Mouse (Mus musculus): ENCODE measurements around the gene Rhox2f.
"Not testable (repeated sequence)": the region's sequence is repeated elsewhere in the genome, so short reads cannot be mapped to it uniquely, and the experiment has no call there.

Rhox2f gene

DNA sequence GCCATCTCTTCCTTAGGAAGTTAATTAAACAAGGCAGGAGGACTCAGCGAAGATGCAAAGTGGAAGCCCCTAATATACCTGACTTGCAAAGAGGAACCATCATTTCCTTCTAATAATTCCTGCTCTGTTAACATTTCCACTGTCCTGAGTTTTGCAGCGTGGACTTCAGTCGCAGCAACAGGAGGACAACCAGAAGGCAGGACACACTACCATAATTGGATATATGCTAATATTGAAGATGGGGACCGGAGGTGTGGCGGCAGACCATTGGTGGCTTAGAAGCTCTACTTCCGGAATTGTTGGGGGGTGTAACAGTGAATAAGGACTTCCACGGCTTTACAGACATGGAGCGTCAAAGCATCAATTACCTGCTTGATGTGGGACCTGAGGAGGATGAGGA lies at the start of gene Rhox2f:
Gene Rhox2f (plus strand): TSS at position 301 of the 400 bp plus-strand sequence.
- DNase-seq: not testable (repeated sequence)

DNA sequence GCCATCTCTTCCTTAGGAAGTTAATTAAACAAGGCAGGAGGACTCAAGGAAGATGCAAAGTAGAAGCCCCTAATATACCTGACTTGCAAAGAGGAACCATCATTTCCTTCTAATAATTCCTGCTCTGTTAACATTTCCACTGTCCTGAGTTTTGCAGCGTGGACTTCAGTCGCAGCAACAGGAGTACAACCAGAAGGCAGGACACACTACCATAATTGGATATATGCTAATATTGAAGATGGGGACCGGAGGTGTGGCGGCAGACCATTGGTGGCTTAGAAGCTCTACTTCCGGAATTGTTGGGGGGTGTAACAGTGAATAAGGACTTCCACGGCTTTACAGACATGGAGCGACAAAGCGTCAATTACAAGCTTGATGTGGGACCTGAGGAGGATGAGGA lies 41.1 kb upstream of the Rhox2f start, which contains the start of gene Rhox2e:
Gene Rhox2e (plus strand): TSS at position 301 of the 400 bp plus-strand sequence.
- DNase-seq: not testable (repeated sequence)

- DNase-seq: not testable (repeated sequence)
Observed at GRCm38 (mm10) chrX:37541719-37542118, 29.5 kb upstream of the Rhox2f start, which contains the start of gene Rhox3e. Gene Rhox3e, plus strand, starts transcription at chrX:37542019.

- DNase-seq: not testable (repeated sequence)
Observed at GRCm38 (mm10) chrX:37557112-37557511, 14.1 kb upstream of the Rhox2f start, which contains the start of gene Rhox4e. Gene Rhox4e, plus strand, starts transcription at chrX:37557412.

DNA sequence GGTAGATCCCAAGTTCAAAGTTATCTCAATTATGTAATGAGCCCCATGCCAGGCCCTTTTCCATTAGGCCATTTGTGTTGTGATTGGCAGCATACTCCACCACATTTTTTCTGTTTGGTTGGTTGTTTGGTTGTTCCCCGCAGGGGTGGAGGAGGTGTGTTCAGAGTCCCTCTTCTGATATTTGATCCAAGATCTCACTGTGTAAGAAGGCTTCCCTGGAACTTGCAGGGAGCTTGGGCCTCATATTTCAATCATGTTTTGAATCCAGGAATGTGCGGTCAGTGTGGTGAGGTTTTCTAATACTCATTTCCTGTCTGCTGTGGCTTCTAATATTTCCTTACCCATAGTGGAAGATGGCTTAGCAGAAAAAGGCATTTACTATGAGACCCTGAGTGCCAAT lies 1.4 kb downstream of the Rhox2f start:
- DNase-seq: not testable (repeated sequence)

- not testable (repeated sequence) for DNase-seq
Observed at GRCm38 (mm10) chrX:37580692-37581091, 9.5 kb downstream of the Rhox2f start, which contains the start of gene Rhox3f. Gene Rhox3f, plus strand, starts transcription at chrX:37580992.

GRCm38 (mm10) chrX:37607604-37608003 lies 36.4 kb downstream of the Rhox2f start, which contains the start of gene Rhox4f:
Gene Rhox4f, minus strand, starts transcription at chrX:37607704.
- not testable (repeated sequence) for DNase-seq

All from liver (tissue).